Mouse (Mus musculus) layer of hippocampus, adult 8-10 months (tissue): ENCODE data around the gene S100a7a. TPM values are rescaled to one million over a fixed set of nuclear protein-coding genes. Genes with fewer than 3 reads are reported as not detected.

Experiments
- total RNA-seq, 4 experiments: library from RNA; stranded (reverse); gene quantifications; 2 replicates each; pipeline ENCODE4 v1.2.4; 2022

Gene S100a7a
- total RNA-seq, 4 experiments from 2014 or later: 0.34 to 0.62 (median 0.49) TPM; not detected in 1

Other genes starting within 250 kb of the S100a7a start
- gene Ints3, start 220.4 kb upstream of the S100a7a start, total RNA-seq: 10 to 100 TPM; 56.4 to 85.0 (median 73.0) TPM
- gene Npr1, start 188.2 kb upstream of the S100a7a start, total RNA-seq: 1 to 10 TPM; 5.1 to 6.7 (median 5.8) TPM
- 10 to 100 TPM; 84.2 to 89.7 (median 87.4) TPM for gene Ilf2, start 177.9 kb upstream of the S100a7a start, total RNA-seq
- 10 to 100 TPM; 54.7 to 68.9 (median 63.0) TPM for gene Snapin, start 163.0 kb upstream of the S100a7a start, total RNA-seq
- 100 to 1,000 TPM; 146 to 155 (median 153) TPM for gene Chtop, start 144.5 kb upstream of the S100a7a start, total RNA-seq
- gene S100a1, start 139.6 kb upstream of the S100a7a start, total RNA-seq: 100 to 1,000 TPM in 2 of 4 experiments, 10 to 100 TPM in 2; 87.1 to 154 (median 123) TPM
- 10 to 100 TPM; 16.9 to 33.3 (median 24.9) TPM for gene S100a13, start 139.6 kb upstream of the S100a7a start, total RNA-seq
- gene S100a14, start 127.2 kb upstream of the S100a7a start, total RNA-seq: 1 to 10 TPM in 1 of 4 experiments, under 1 TPM in 1, not detected in 2; 0.49 to 1.3 TPM
- gene S100a16, start 116.8 kb upstream of the S100a7a start, total RNA-seq: 100 to 1,000 TPM in 2 of 4 experiments, 10 to 100 TPM in 2; 69.8 to 134 (median 102) TPM
- 1 to 10 TPM in 3 of 4 experiments, under 1 TPM in 1; 0.35 to 1.8 (median 1.2) TPM for gene S100a3, start 93.4 kb upstream of the S100a7a start, total RNA-seq
- not detected for gene S100a2, start 63.8 kb upstream of the S100a7a start, total RNA-seq
- not detected for gene Gm42674, start 52.1 kb upstream of the S100a7a start, total RNA-seq
- gene S100a4, start 50.2 kb upstream of the S100a7a start, total RNA-seq: 10 to 100 TPM in 1 of 4 experiments, 1 to 10 TPM in 3; 2.7 to 17.2 (median 5.7) TPM
- gene S100a5, start 45.5 kb upstream of the S100a7a start, total RNA-seq: not detected
- gene S100a6, start 41.1 kb upstream of the S100a7a start, total RNA-seq: 10 to 100 TPM; 22.1 to 95.0 (median 51.5) TPM
- gene S100a8, start 15.0 kb downstream of the S100a7a start, total RNA-seq: 1 to 10 TPM in 1 of 4 experiments, not detected in 3; 1.2 TPM
- gene S100a9, start 41.7 kb downstream of the S100a7a start, total RNA-seq: 1 to 10 TPM in 1 of 4 experiments, not detected in 3; 1.1 TPM
- not detected for gene Pglyrp4, start 72.9 kb downstream of the S100a7a start, total RNA-seq
- gene Gm5849, start 123.9 kb downstream of the S100a7a start, total RNA-seq: not detected